Mouse (Mus musculus) cerebellum, postnatal 14 days (tissue): Measurements from ENCODE around the gene Gria1.

Experiments used
- DNase-seq, 2 experiments: peaks; one replicate each; pipeline ENCODE4 v3.0.0; 2021; ENCODE audit warnings: mixed read lengths in 2 of 2

The Gria1 gene

DNA sequence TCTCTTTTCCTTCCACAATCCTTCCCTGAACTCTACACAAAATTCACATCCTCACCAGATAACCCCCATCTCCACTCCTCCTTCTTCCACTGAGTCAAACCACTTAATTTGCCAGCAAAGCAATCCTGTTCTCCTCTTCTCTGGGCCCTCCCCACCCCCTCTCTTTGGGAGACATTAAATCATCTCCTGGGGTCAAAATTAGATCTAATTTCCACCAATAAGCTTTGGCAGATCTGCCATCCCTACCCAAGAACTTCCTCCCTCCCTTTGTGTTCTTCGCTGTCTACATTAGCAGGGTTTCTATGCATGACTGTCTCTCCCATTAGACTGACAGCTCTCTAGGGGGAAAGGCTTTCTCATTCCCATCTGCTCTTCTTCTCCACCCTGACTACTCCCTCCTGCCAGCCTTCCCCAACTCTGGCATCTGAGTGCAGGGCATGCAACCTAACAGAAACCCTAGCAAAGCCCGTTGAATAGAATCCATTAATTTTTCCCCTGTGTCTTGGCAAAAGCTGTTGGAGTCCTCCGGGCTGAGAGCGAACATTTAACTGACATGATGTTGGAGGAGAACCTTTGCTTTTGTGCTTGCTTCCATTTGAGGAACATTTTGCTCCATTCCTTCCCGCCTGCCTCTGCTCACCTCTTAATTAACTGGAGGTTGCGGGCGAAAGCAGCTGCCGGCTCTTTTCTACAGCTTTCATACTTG is 59.2 kb downstream of the Gria1 start:
- peak; percentile 29 to 30 for DNase-seq

DNA sequence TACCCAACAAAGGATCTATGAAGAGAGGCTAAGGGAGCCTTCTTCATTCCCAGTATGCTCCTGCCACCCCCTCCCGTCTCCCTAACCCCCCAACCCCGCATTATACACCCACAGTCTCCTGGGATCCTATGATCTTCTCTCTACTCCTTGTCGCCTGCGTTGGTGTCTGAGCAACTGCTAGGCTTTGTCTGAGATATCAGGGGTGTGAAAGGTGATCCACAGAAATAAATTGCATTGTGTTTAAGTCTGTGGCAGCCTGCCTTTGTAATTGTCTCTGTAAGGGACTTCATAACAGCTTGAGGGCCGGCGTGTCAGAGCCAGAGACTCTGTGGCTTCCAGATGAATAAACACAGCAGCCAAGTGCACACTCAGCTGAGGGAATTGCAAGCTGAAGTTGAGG is 61.0 kb downstream of the Gria1 start:
- no peak for DNase-seq

DNA sequence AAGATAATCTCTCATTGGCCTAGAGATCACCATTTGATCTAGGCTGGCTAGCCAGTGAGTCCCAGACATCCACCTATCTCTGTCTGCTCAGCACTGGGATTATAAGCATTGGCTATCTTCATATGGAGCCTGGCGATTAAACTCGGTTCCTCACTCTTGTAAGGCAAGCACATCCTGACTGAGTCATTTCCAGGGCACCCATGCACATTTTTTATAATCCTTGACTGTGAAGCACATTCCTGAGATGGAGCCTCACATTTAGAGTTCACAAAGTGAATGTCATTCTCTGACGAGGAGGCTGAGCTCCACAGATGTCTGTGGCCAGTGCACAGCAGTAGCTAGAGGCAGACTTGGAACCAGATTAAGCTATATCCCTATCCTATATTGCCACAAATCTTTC is 68.2 kb downstream of the Gria1 start:
- no peak for DNase-seq

DNA sequence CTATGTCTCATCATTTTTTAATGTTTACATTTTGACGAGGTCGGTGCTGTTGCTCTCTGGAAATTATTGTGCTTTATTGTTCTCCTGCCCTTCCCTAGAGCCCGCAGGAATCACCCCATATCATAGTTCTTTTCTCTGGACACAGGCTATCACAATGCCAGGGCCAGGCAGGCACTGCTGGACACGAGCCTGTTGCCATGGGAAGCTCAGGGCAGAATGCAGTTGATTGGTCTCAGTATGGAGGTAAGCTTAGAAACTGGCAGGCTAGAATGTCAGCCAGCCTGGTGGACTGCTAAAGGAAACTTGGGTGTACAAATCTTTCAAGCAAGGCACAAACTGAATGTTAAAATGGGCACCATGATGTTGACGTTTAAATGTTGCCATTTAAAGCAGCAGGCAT is 78.3 kb downstream of the Gria1 start:
- DNase-seq, result peak; percentile 84 to 85

DNA sequence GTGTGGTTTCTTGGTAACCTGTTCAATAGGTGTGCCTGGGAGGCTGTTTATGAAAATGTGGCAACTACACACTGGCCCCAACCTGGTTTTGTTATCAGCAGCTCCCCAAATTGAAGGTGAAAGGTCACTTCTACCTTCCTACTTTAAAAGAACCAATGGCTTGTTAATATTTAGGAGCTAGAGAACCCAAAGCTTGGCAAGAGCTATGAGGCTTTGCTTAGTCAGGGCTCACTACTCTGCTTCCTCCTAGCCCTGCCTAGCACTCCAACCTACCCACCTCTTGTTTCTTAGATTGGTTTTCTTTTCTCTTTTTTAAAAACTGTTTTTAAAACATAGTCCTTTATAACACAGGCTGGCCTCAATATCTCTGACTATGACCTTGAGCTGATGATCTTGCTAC is 79.5 kb downstream of the Gria1 start:
- DNase-seq, result no peak

DNA sequence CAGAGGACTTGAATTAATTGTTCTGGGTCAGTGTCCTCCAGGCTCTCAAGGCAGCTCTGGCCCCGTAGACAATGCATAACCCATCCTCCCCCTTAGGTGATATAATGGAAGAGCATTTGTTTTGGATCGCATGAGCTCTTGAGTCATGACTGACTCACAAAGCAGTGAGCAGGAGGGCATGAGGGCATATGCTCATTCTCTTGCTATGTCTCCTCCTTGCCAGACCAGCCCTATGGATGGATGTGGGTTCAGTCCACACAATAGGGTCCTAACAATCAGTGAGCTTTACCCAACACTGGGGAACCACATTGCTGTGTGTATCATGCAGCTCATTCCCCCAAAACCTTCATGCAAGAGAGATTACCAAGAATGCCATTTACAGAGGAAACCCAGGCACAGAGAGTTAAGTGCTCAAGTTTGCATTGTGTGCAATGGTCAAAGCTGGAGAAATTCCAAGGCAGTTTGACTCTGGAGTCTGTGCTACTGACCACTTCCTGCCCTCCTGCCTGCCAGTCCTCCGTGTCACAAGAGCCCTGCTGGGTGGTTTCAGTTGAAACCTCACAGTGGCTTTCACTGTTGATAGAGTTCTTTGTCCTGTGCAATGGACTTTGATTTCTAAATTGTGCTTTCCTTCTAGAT is 80.2 kb downstream of the Gria1 start:
- no peak for DNase-seq

DNA sequence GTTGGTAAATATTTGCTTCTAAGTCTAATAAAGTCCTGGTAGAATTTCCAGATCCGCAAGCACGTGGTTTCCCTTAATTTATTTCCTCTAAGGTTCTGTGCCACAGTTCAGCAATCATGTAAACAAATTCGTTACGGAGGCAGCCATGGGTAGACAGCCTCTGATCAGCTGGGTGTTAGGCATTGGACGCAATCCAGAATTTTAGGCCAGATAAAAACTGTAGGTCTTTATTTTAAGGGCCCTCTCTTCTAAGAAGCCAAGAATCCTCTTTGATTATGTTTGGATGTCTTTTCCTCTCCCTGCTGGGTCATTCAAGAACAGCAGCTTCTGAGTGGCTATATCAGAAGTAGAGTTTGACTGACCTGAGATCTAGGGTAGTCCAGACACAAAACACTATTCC is 89.3 kb downstream of the Gria1 start:
- no peak for DNase-seq

DNA sequence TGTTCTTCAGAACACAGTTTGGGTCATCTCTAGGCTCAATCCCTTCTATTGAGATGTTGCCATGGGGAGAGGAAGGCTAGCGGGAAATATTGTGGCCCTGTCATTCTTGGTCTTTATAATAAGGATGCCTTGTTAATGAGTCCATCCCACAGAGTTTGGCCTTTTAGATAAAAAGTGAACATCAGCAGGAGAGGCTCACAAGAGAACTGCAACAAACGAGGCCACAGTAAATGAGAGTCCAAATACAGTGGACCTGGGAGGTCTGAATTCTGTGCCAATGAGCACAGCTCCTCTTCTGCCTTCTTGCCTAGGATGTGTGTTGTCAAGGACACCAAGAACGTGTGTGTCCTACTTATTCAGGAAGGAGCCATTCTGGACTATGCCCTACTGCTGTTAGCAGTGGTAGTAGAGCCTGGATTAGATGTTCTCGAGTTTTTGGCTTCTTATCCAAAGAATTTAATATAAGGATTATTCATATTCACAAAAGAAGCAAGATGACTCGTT is 92.6 kb downstream of the Gria1 start:
- no peak for DNase-seq

DNA sequence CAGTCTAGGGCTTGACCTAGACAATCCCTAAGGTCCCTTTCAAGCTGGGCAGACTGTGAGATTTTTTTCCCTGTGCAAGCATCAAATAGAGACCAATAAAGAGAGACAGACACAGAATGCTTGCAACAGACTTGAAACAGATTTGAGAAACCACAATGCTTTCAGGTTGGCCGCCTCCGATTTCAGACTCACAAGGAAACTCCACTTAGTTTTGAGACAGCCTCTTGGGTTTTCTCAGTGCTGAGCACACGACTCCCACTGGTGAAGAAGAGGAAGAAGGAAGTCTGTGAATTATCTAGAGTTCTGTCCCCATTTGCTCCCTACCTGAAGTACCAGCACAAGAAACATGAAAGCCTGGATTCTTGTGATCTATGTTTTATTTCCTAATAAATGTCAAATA is 94.5 kb downstream of the Gria1 start:
- DNase-seq, result no peak

DNA sequence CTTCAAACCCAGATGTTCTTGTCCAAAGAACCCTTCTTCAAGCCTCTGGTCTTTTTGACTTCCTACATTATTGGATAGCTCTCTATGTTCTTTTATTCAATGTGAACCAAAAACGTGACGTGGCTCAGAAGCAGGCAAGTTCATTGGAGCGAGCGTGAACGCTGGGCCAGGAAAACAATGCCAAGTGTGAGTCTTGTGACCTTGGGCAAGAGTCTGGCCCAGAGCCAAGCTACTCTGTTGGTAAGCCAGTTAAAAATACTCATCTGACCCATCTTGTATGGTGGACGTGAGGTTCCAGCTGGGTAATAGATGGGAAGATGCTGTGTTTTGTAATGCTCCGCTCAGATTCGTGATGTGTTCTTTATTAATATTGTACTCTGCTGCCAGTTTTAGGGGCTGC is 101.2 kb downstream of the Gria1 start:
- DNase-seq, result peak; percentile 54 to 77

DNA sequence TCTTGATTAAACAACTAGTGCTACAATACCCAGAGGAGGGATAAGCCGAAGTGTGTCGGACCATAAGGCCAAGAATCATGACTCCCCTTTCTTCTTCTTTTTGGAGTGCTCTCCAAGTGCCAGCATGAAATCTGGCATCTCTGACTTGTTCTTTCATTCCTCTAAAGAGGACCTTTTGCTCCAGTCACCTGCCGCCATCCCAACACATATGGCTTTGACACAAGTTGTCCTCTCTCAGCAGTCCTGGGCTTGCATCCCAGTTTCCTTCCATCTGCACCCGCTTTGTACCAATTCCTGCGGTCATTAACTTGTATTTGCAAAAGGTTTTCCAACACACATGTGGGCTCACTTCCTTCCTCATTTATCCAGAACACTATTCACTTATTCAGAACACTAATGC is 103.2 kb downstream of the Gria1 start:
- peak; percentile 40 to 64 for DNase-seq

DNA sequence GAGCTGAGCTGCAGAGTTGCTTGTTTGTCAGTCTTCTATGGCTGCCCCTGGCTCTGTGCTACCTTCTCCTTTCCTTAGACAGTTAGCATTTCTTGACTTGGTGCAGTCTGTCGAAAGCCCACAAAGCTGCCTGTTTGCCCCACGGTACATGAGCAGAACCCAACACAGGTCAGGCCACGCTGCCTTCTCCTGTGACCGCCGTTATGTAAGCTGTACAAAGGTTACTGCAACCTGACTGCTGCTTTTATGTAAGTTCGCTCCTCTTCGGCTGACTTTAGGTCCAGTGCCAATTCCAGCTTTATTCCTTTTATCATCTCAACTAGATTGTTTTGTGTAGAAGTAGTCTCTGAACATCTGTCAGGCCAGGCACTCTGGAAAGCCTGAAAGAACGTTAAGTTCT is 115.9 kb downstream of the Gria1 start:
- no peak for DNase-seq

DNA sequence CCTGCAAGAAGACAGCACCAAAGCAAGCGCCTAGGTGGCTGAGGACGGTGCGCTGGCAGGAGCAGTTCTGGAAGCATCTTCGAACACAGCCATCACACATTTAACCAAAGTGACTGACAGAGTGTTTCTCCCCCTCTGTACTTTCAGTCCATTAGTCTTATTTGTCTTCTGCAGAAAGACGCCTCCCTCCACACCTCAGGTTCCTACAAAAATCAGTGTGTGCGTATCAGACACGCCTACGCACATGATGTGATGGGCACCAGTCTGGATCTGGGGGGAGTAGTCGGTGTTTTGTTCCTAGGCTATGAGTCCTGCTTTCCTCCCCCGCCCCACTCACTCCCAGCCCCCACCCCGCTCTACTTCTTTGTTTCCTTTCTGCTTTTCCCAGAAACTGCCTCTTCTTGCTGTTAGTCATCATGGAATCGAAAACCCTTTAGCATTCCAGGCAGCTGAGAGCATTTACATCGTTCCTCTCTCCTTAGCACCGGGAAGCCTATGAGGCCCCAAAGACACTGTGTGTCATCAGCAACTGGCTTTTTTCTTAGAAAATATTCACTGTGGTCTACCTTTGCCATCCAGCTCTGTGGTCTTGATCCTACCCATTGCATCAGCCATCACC is 129.1 kb downstream of the Gria1 start:
- DNase-seq, result no peak

DNA sequence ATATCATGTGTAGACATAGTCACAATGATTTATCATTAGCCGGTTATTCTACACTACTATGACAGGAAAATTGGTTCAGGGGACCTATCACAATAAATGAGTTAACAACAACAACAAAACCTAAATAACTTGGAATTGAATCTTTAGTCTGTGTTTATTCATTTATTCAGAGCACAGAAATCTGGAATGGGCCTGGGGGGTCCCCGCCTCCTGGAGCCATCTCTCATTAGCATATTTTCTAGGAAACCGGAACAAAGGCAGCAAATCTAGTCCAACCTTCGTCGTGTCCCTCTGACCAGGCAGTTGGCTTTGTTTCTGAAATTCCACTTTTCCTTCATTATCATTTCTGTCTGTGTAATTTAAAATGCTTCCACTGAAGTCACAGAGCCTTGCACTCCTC is 132.5 kb downstream of the Gria1 start:
- DNase-seq, result no peak

DNA sequence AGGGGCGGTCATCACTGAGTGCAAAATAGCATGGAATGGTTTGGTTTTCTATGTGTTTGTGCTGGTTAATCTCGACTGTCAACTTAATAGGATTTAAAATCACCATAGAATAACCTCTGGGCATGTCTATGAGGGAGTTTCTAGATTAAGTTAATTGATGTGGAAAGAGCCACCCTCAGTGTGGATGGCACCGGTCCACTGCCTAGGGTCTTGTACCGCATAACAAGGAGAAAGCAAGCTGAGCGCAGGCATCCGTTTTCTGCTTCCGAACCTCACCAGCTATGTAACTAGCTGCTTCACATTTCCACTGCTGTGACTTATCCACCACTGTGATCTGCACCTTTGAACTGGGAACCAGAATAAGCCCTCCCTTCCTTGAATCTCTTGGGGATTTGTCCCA is 134.0 kb downstream of the Gria1 start:
- peak; percentile 20 to 25 for DNase-seq

DNA sequence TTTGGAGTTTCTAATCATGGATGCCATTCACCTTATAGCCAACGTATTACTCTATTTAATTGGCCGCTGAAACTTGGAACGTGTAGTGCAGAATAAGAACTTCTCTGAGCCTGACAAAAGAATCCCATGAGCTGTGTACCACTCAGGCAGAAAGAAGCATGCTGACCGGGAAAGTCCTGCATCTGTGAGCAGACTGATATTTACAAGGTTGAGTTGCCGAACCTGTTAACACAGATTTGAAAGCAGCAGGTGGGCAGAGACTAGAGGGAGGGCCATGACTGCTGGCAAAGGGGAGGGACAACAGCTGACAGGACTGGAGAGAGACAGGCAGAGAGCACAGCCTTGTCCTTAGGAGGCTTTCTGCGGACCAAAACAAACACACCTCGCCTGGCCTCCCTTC is 134.5 kb downstream of the Gria1 start:
- peak; percentile 64 to 76 for DNase-seq

DNA sequence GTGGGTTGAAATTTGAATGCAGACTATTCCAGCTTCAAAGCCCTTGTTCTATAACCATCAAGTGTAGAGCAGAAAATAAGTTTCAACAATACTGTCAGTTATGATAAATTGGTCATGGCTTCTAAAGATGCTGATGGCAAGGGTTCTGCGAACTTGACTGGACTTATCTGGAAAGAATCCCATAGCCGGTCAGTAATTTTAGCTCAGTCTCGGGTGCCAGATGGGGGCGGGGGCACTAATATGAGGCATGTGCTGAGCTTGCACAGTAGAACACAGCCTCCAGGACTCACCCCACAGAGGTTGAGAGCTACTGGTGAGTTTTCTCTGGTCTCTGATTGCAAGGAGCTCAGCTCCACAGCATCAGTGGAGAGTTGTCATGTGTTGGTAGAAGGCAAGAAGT is 140.5 kb downstream of the Gria1 start:
- no peak for DNase-seq

DNA sequence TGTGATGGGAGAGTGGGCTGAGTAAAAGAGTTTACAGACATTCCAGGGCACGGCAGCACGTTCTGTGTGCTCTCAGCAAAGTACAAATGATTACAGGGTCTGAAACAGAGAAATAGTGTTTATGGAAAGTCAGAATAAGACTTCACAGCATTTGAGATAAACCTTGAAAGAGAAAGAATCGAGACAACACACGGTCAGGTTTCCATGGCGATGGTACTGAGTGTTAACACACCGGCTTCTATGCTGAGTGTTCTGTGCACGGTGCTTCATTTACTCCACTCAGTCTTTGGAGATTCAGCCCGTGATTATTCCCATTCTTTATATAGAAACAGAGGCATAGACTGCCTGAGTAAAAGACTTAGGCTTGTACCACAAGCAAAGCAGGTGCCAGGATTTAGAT is 143.8 kb downstream of the Gria1 start:
- DNase-seq, result no peak

DNA sequence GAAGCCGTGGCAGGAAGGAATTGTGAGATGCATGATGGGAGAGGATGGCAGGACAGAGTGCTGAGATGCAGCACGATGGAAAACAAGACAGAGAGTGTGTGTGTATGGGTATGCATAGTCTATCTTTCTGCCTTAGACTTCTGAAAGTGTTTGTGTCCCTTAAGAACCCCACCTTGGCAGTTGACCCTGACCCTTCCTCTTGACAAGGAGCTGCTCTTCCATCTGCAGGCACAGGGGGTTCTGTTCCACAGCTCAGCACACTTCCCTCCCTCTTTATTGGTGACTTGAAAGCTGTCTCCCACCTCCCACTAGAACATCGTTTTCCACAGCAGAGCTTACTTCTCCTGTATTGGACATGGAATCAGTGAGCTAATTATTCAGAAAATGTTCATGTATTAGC is 148.2 kb downstream of the Gria1 start:
- DNase-seq, result no peak

DNA sequence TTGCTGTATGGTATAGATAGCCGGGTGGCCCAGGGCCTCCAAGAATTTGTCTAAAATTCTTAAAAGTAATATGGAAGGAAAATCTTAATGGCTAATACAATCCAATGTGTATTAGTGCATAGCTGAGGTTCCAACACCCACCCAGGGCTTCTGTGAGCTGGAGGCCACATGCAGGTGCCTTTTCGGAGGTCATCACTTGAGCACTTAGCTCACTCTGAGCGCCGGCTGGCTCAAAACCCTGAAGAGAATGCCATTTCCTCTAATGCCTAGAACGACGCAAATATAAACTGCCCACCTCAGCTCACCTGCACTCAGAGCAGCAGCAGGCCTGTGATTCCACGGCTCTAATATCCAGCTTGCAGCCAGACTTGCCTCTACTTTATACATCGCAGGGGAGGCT is 148.9 kb downstream of the Gria1 start:
- DNase-seq, result no peak

DNA sequence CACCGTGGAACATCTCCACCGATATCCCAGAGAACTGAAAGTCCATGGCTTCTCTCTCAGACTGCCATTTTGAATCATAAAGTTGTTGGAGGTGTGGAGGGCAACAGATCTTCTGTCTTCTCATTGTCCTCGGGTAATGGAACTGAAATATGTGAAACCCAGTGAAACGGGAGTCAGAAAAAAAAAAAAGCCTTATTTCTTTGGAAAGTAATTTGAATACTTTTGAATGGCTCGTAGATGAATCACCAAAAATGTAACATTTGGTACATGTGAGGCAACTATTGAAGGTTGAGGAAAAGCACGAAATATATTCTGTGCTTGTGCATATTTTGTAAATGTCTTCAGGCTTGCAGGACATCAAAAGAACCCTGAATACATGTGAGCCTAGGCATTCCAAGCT is 151.7 kb downstream of the Gria1 start:
- DNase-seq, result no peak

DNA sequence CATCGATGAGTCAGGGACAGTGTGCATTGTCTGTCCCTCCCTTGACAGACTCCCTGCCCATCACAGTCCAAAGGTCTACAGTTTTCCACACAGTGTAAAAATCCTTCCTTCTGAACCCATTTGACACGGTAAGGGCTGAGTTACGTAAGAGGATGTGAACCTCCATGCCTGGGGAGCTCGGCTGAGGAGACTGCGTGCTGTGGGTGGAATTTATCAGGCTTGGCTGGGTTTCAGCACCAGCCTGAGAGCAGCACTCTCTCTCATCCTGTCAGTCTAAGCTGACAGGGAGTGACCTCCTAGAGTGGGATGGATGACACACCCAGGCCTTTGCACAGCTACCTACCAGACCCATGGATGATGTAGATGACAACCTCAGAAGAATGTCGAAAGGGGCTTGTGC is 158.9 kb downstream of the Gria1 start:
- no peak for DNase-seq

DNA sequence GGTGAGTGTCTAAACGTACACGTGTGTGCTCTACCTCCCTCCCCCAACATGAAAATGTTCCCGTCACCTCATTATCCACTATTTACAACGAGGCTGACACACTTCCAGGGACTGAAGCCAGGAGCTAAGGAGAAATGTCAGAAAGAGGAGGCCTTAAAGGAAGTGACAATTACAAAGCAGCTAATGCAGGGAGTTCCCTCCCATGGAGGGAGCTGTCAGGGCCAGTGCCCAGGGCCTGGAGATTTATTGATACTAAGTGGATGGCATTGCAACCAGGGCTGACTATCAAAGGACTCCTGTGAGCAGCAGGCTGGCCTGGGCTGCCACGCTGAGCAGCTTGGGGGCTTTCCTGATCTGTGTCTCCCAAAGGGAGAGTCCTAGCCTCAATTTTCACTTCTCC is 163.0 kb downstream of the Gria1 start:
- no peak for DNase-seq

DNA sequence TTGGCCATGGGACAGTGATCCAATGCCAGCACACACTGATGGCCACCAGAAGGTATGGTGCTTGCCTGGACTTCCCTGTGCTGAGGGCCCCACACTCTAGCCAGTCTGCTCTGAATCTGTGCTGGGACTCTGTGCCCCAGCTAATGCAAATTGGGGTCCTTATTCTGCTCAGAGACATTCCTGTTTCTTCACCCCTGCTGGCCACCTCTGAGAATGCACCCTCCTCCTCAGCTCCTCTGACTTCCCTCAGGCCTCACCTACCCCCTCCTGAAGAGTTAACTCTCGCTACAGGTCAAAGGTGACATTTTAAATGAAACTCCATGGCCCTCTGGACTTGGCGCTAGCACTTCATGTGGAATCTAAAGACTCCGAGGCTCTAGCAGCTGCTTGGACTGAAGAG is 165.4 kb downstream of the Gria1 start:
- peak in 1 of 2 experiments; percentile 41 for DNase-seq
